In the genomic region with DNA sequence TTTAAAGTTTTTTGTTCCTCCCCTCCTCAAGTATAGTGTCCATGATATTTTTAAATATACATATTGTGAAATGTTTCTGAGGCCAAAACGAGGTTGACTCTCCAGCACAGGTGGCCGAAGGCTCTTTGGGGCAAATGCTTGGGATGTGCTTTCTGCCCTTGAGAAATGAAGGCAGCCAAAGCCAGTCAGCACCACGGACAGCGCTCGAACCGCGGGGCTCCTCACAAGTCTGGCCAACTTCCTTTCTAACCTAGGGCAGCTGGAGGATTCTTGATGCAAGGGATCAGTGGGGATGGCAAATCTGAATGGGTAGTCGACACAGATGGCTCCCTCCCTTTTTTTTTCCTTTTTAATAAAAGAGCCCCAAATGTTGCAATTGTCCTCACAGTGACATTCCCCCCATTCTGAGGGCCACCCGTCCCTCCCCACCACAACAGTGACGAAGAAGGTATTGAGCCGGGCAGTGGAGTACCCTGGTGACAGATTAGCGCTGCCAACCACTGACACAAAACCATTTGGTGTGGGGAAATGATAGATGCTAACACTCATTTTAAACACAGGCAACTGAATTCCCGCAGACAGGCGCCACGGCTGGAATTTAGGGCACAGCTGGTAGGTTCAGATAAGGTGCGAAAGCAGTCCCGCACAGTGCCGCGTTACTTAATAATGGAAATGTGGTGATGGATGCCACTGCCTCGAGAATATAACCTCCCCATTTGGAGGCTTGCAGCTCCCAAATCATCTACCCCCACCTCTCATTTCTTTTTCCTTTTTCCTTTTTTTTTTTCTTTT, we compare ENCODE assay signal across 9 mouse cellular contexts.
DNase-seq lines count a peak whose midpoint lies in the region; ATAC-seq and TF ChIP-seq lines count a peak whose summit lies in the region.
"Had no signal": no experiment of that assay in that cellular context is flagged by ENCODE, and none has a peak within 500 bp of the region (broad histone marks: within the 10 kb centered on the region; RNA-seq: fewer than 3 reads in every experiment).

No protein-coding gene starts in this region.

- no peak overlapping the region for H3K27ac ChIP-seq in hindbrain, embryonic 10.5 days
- H3K27ac ChIP-seq in hindbrain, embryonic 12.5 days = no peak overlapping the region
- no peak overlapping the region for H3K27ac ChIP-seq in limb, embryonic 14.5 days (replicated peaks; ENCODE audit: low read depth, low read length)
- H3K27ac ChIP-seq in intestine, postnatal 0 days (ENCODE audit: low read depth, low read length) = no peak overlapping the region
- H3K27ac ChIP-seq: neural tube, embryonic 12.5 days had no signal

- TF ChIP-seq CTCF in G1E (IDR thresholded peaks at IDR 0.05; ENCODE audit: low read depth, low read length) = no peak
- TF ChIP-seq CTCF in intestine, postnatal 0 days (IDR thresholded peaks at IDR 0.05; ENCODE audit: low read depth) = no peak

- H3K9ac ChIP-seq in hindbrain, embryonic 12.5 days = no peak overlapping the region
- no peak overlapping the region for H3K9ac ChIP-seq in limb, embryonic 14.5 days (ENCODE audit: low read depth, low read length, severe bottlenecking)
- no peak overlapping the region for H3K9ac ChIP-seq in intestine, postnatal 0 days (ENCODE audit: low read depth, low read length)
- H3K9ac ChIP-seq: neural tube, embryonic 12.5 days had no signal

- no peak overlapping the region for H3K4me3 ChIP-seq in hindbrain, embryonic 10.5 days
- H3K4me3 ChIP-seq in hindbrain, embryonic 12.5 days = no peak overlapping the region
- no peak overlapping the region for H3K4me3 ChIP-seq in G1E (ENCODE audit: low read depth, low read length)
- H3K4me3 ChIP-seq in limb, embryonic 14.5 days (replicated peaks; ENCODE audit: low read length) = no peak overlapping the region
- no peak overlapping the region for H3K4me3 ChIP-seq in intestine, postnatal 0 days (ENCODE audit: low read depth, low read length)
- H3K4me3 ChIP-seq: neural tube, embryonic 12.5 days had no signal

- ATAC-seq in hindbrain, embryonic 12.5 days (ENCODE audit: low FRiP score) = no peak
- no peak for ATAC-seq in G1E (ENCODE audit: extremely low read depth, insufficient number of reproducible peaks, low FRiP score, poor library complexity, severe bottlenecking)
- ATAC-seq in limb, embryonic 14.5 days (ENCODE audit: low FRiP score, low read depth) = no peak
- ATAC-seq in inflammation-experienced regulatory T-cells, adult 6 months = no peak
- no peak for ATAC-seq in intestine, postnatal 0 days

- DNase-seq in hindbrain, embryonic 10.5 days (ENCODE audit: low spot score) = peak; percentile 78
- peak; percentile 48 for DNase-seq in G1E (ENCODE audit: low spot score)
- peak; percentile 89 for DNase-seq in embryo, embryonic 10 days (ENCODE audit: low spot score)
- DNase-seq in limb, embryonic 14.5 days (ENCODE audit: low spot score) = peak; percentile 67
- DNase-seq in ovary, postnatal 36 days (ENCODE audit: low spot score) = peak; percentile 67

- 0 out of 2 replicates have a peak, but pooled peaks cover 2% of the 10 kb centered on the region for H3K9me3 ChIP-seq in hindbrain, embryonic 10.5 days
- no peaks in the 10 kb centered on the region for H3K9me3 ChIP-seq in hindbrain, embryonic 12.5 days (replicated peaks)
- H3K9me3 ChIP-seq in G1E (replicated peaks) = peaks cover 8% of the 10 kb centered on the region; the same call in 1 of the 2 replicates
- H3K9me3 ChIP-seq in limb, embryonic 14.5 days (ENCODE audit: control insufficient read depth, low read length) = no peaks in the 10 kb centered on the region
- H3K9me3 ChIP-seq in intestine, postnatal 0 days (ENCODE audit: control insufficient read depth) = 0 out of 2 replicates have a peak, but pooled peaks cover 2% of the 10 kb centered on the region
- H3K9me3 ChIP-seq: neural tube, embryonic 12.5 days had no signal

- H3K4me2 ChIP-seq in hindbrain, embryonic 12.5 days (replicated peaks) = no peak overlapping the region
- H3K4me2 ChIP-seq in limb, embryonic 14.5 days (replicated peaks; ENCODE audit: low read depth, low read length, severe bottlenecking) = no peak overlapping the region
- no peak overlapping the region for H3K4me2 ChIP-seq in intestine, postnatal 0 days (replicated peaks; ENCODE audit: low read depth)
- H3K4me2 ChIP-seq: neural tube, embryonic 12.5 days had no signal

- WGBS in hindbrain, embryonic 10.5 days = 35% methylated on average over 20 of the region's 20 CpGs
- WGBS in hindbrain, embryonic 12.5 days = 23% methylated on average over 20 of the region's 20 CpGs
- 21% methylated on average over 20 of the region's 20 CpGs for WGBS in limb, embryonic 14.5 days
- 25% methylated on average over 20 of the region's 20 CpGs for WGBS in intestine, postnatal 0 days

- no peaks in the 10 kb centered on the region for H3K36me3 ChIP-seq in hindbrain, embryonic 10.5 days
- no peaks in the 10 kb centered on the region for H3K36me3 ChIP-seq in hindbrain, embryonic 12.5 days
- no peaks in the 10 kb centered on the region for H3K36me3 ChIP-seq in G1E (replicated peaks)
- no peaks in the 10 kb centered on the region for H3K36me3 ChIP-seq in limb, embryonic 14.5 days (ENCODE audit: control insufficient read depth, insufficient read depth, low read length)
- H3K36me3 ChIP-seq in intestine, postnatal 0 days (ENCODE audit: control insufficient read depth, insufficient read depth) = no peaks in the 10 kb centered on the region
- H3K36me3 ChIP-seq: neural tube, embryonic 12.5 days had no signal

- H3K4me1 ChIP-seq in hindbrain, embryonic 10.5 days (replicated peaks) = 0 out of 2 replicates have a peak, but pooled peaks cover 15% of the 10 kb centered on the region
- peaks cover 11% of the 10 kb centered on the region for H3K4me1 ChIP-seq in hindbrain, embryonic 12.5 days
- no peaks in the 10 kb centered on the region for H3K4me1 ChIP-seq in G1E (ENCODE audit: insufficient read depth, low read depth, low read length)
- no peaks in the 10 kb centered on the region for H3K4me1 ChIP-seq in limb, embryonic 14.5 days (ENCODE audit: control insufficient read depth, insufficient read depth, low read length)
- no peaks in the 10 kb centered on the region for H3K4me1 ChIP-seq in intestine, postnatal 0 days (replicated peaks; ENCODE audit: control insufficient read depth, insufficient read depth, low read length)

- no peaks in the 10 kb centered on the region for H3K27me3 ChIP-seq in hindbrain, embryonic 10.5 days (ENCODE audit: insufficient read depth, poor library complexity, severe bottlenecking)
- H3K27me3 ChIP-seq in hindbrain, embryonic 12.5 days = no peaks in the 10 kb centered on the region
- no peaks in the 10 kb centered on the region for H3K27me3 ChIP-seq in G1E (ENCODE audit: insufficient read depth, low read length)
- no peaks in the 10 kb centered on the region for H3K27me3 ChIP-seq in limb, embryonic 14.5 days (ENCODE audit: control insufficient read depth, insufficient read depth, low read length)
- no peaks in the 10 kb centered on the region for H3K27me3 ChIP-seq in intestine, postnatal 0 days (replicated peaks; ENCODE audit: control insufficient read depth, insufficient read depth, low read length)
- H3K27me3 ChIP-seq: neural tube, embryonic 12.5 days had no signal

- TF ChIP-seq POLR2A in limb, embryonic 14.5 days (IDR thresholded peaks at IDR 0.05; ENCODE audit: borderline replicate concordance, extremely low read depth, insufficient read depth, insufficient read length) = no peak
